Mouse (Mus musculus): ENCODE results near the gene Hnrnpul1. TPM values are rescaled to one million over a fixed set of nuclear protein-coding genes. Genes with fewer than 3 reads are reported as not detected.

Hnrnpul1 gene
- total RNA-seq, 2 experiments from 2014 or later, result 103 to 107 TPM

- no peak for DNase-seq (ENCODE audit: low spot score in 2 of 2)
- intact Hi-C loops (cut with DNase I), result no loop called here
Measured at GRCm38 (mm10) chr7:25704716-25705364, 49.7 kb downstream of the Hnrnpul1 start.

- intact Hi-C loops (cut with DNase I), result no loop called here
- no peak for DNase-seq (ENCODE audit: low spot score in 2 of 2)
Measured at GRCm38 (mm10) chr7:25703793-25704494, 50.6 kb downstream of the Hnrnpul1 start.

GRCm38 (mm10) chr7:25702350-25702749, 52.2 kb downstream of the Hnrnpul1 start:
- intact Hi-C loops (cut with DNase I), result no loop called here
- DNase-seq (ENCODE audit: low spot score in 2 of 2), result no peak

- no peak for DNase-seq (ENCODE audit: low spot score in 2 of 2)
- intact Hi-C loops (cut with DNase I), result no loop called here
Measured at GRCm38 (mm10) chr7:25700732-25701131, 53.8 kb downstream of the Hnrnpul1 start.

GRCm38 (mm10) chr7:25699851-25700250, 54.7 kb downstream of the Hnrnpul1 start:
- intact Hi-C loops (cut with DNase I), result no loop called here
- no peak for DNase-seq (ENCODE audit: low spot score in 2 of 2)

GRCm38 (mm10) chr7:25694104-25694503, 60.5 kb downstream of the Hnrnpul1 start:
- intact Hi-C loops (cut with DNase I), result no loop called here
- DNase-seq (ENCODE audit: low spot score in 2 of 2), result no peak

- intact Hi-C loops (cut with DNase I), result no loop called here
- DNase-seq (ENCODE audit: low spot score in 2 of 2), result no peak
Measured at GRCm38 (mm10) chr7:25690051-25690450, 64.5 kb downstream of the Hnrnpul1 start.

GRCm38 (mm10) chr7:25689603-25690021, 64.9 kb downstream of the Hnrnpul1 start:
- intact Hi-C loops (cut with DNase I), result no loop called here

GRCm38 (mm10) chr7:25688810-25689586, 65.6 kb downstream of the Hnrnpul1 start:
- intact Hi-C loops (cut with DNase I), result no loop called here
- no peak for DNase-seq (ENCODE audit: low spot score in 2 of 2)

More at GRCm38 (mm10) chr7:25689603-25690021, 64.9 kb downstream of the Hnrnpul1 start:
- DNase-seq (ENCODE audit: low spot score in 2 of 2), result no peak

GRCm38 (mm10) chr7:25687811-25688401, 66.7 kb downstream of the Hnrnpul1 start:
- intact Hi-C loops (cut with DNase I), result no loop called here
- no peak for DNase-seq (ENCODE audit: low spot score in 2 of 2)

GRCm38 (mm10) chr7:25686680-25687531, 67.7 kb downstream of the Hnrnpul1 start, which contains the start of gene Tgfb1:
Gene Tgfb1, plus strand, starts transcription at chr7:25687002.
- DNase-seq (ENCODE audit: low spot score in 2 of 2), result peak in 1 of 2 experiments; percentile 50
- intact Hi-C loops (cut with DNase I), result no loop called here

GRCm38 (mm10) chr7:25685926-25686470, 68.6 kb downstream of the Hnrnpul1 start:
- DNase-seq (ENCODE audit: low spot score in 2 of 2), result no peak
- intact Hi-C loops (cut with DNase I), result no loop called here

- no peak for DNase-seq (ENCODE audit: low spot score in 2 of 2)
- intact Hi-C loops (cut with DNase I), result loop anchor here (5.0 kb wide), 1 partner anchor 33 kb away; the partner anchor contains the start of gene Ccdc97
Measured at GRCm38 (mm10) chr7:25684659-25685058, 69.9 kb downstream of the Hnrnpul1 start.

- no peak for DNase-seq (ENCODE audit: low spot score in 2 of 2)
- intact Hi-C loops (cut with DNase I), result loop anchor here (5.0 kb wide), 1 partner anchor 34 kb away; the partner anchor contains the start of gene Ccdc97
Measured at GRCm38 (mm10) chr7:25683474-25684180, 70.9 kb downstream of the Hnrnpul1 start.

GRCm38 (mm10) chr7:25681341-25682231, 73.0 kb downstream of the Hnrnpul1 start:
- no peak for DNase-seq (ENCODE audit: low spot score in 2 of 2)
- intact Hi-C loops (cut with DNase I), result loop anchor here (5.0 kb wide), 1 partner anchor 36 kb away; the partner anchor contains the start of gene Ccdc97

GRCm38 (mm10) chr7:25680514-25681258, 73.9 kb downstream of the Hnrnpul1 start, which contains the start of gene B9d2:
Gene B9d2, plus strand, starts transcription at chr7:25680780.
- peak; percentile 94 to 95 for DNase-seq (ENCODE audit: low spot score in 2 of 2)
- intact Hi-C loops (cut with DNase I), result loop anchor here (5.0 kb wide), 1 partner anchor 37 kb away; the partner anchor contains the start of gene Ccdc97

Data from left cerebral cortex, postnatal 36 days (tissue).